Mouse (Mus musculus): Measurements from ENCODE around the gene Bcat1. TPM values are rescaled to one million over a fixed set of nuclear protein-coding genes. Genes with fewer than 3 reads are reported as not detected.

Bcat1 gene
- polyA plus RNA-seq (2012; ENCODE audit: low replicate concordance), result 0.37 and 0.92 TPM in 2 replicates

DNA sequence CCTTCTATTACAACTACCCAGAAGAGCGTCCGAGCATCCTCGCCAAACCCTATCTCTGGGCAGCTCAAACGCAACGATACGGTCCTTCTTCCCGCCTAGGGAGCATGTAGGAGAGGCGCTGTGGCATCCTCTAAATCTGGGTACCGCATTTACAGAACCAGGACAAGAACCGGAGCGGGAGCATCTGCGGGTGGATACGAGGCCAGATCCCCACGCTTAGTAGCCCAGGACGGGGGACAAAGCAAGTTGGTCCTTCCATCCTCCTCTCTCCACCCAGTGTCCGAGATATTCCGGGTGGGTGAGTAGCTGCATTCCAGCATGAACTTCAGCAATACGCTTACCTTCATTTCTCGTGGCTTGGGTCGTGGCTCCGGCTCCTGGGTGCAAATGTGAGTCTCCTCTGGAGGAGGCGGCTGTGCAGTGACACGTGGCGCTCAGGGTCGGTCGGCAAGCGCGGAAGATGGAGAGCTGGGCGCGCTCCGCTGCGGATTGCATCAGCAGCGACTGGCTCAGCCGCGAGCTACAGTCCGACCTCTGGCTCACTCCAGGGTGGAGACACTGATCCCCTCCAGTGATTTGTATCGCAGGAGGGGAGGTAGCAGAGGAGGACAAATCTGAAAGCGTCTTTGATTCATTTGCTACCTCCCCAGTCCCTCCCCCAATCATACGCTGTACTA is at the start of gene Bcat1:
Gene Bcat1, minus strand, starts transcription at position 637 of the 677 bp plus-strand sequence.

DNA sequence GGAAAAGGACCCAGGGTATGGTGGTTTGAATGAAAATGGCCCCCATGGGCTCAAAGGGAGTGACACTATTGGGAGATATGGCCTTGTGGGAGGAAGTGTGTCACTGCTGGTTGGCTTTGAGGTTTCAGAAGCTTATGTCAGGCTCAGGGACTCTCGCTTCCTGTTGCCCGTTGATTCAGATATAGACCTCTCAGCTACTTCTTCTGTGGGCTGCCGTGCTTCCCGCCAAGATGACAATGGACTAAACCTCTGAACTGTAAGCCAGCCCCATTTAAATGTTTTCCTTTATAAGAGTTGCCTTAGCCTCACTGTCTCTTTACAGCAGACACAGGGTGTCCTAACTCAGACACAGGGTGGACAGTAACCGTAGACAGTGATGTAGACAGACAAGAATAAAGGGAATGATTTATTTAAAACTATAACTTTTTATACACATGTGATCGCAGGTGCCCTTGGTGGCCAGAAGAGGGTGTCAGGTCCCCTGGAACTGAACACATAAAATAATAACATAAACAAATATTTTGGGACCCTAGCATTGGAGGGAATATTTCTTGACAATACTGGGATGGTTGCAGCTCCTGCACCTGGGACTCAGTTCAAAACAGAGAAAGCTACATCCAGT is 39.6 kb upstream of the Bcat1 start, which contains the start of gene Lrmp:
Gene Lrmp, plus strand, starts transcription at position 178 of the 622 bp plus-strand sequence.

Other genes starting within 250 kb of the Bcat1 start
- 113 and 193 TPM in 2 replicates for gene Lrmp, start 39.5 kb upstream of the Bcat1 start, polyA plus RNA-seq (2012; ENCODE audit: low replicate concordance)
- 0.04 and 0.05 TPM in 2 replicates for gene Casc1, start 134.8 kb upstream of the Bcat1 start, polyA plus RNA-seq (2012; ENCODE audit: low replicate concordance)
- gene Etfrf1, start 134.9 kb upstream of the Bcat1 start, polyA plus RNA-seq (2012; ENCODE audit: low replicate concordance), result 1.00 and 1.4 TPM in 2 replicates
- gene Kras, start 174.1 kb upstream of the Bcat1 start, polyA plus RNA-seq (2012; ENCODE audit: low replicate concordance), result 32.6 and 66.5 TPM in 2 replicates

Data from hematopoietic multipotent progenitor cell, adult 10-12 weeks (in vitro differentiated cells).